Mouse (Mus musculus): ENCODE data around the gene Daam2.
"Not testable (repeated sequence)": the region's sequence is repeated elsewhere in the genome, so short reads cannot be mapped to it uniquely, and the experiment has no call there.

The Daam2 gene

DNA sequence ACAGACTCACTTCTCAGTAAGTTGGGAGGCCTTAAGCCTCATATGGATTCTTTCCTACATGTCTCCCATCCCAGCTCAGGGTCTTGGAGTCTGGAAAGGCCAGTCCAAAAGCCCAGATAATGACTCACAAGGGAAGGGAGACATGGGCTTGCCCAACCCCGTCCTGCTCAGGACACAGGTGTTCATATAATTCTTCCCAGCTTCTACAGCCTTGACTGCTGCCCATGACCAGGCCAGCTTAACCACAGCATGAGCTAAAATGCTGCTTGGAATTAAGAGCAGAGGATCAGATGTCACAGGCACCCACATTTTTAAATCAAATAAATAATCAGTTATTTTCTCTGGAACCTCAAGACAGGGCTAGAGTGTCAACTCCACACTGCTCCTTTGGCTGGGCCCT lies 89.0 kb downstream of the Daam2 start:
- no peak for DNase-seq

- DNase-seq = no peak
These were observed 90.1 kb downstream of the Daam2 start for GRCm38 (mm10) chr17:49474051-49474450.

GRCm38 (mm10) chr17:49472626-49473025 lies 91.5 kb downstream of the Daam2 start:
- DNase-seq = no peak

- peak; percentile 87 for DNase-seq
These were observed 95.9 kb downstream of the Daam2 start for GRCm38 (mm10) chr17:49468223-49468622.

- DNase-seq = no peak
These were observed 99.3 kb downstream of the Daam2 start for GRCm38 (mm10) chr17:49464884-49465283.

- no peak for DNase-seq
These were observed 105.8 kb downstream of the Daam2 start for GRCm38 (mm10) chr17:49458386-49458785.

DNA sequence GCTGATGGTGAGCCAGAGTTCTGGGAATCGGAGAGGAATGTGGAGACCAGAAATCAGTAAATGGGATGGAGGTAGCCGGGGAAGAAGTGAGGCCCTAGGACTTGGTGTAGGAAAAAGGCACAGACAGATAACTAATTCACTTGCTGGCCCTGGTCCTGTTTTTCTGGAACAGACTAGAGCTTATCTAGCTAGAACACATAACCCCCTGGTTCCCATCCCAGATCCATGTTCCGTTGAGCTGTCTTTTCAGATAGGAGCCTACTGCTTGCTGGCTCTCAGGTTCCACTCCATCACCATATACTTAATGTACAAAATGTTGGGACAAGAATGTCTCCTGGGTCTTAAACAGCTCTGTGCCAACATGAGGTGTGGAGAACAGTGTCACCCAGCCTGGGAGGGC lies 106.3 kb downstream of the Daam2 start:
- DNase-seq = no peak

GRCm38 (mm10) chr17:49456334-49456733 lies 107.8 kb downstream of the Daam2 start:
- no peak for DNase-seq

- DNase-seq = no peak
These were observed 113.2 kb downstream of the Daam2 start for GRCm38 (mm10) chr17:49450922-49451321.

GRCm38 (mm10) chr17:49449230-49449608 lies 114.9 kb downstream of the Daam2 start:
- DNase-seq = no peak

DNA sequence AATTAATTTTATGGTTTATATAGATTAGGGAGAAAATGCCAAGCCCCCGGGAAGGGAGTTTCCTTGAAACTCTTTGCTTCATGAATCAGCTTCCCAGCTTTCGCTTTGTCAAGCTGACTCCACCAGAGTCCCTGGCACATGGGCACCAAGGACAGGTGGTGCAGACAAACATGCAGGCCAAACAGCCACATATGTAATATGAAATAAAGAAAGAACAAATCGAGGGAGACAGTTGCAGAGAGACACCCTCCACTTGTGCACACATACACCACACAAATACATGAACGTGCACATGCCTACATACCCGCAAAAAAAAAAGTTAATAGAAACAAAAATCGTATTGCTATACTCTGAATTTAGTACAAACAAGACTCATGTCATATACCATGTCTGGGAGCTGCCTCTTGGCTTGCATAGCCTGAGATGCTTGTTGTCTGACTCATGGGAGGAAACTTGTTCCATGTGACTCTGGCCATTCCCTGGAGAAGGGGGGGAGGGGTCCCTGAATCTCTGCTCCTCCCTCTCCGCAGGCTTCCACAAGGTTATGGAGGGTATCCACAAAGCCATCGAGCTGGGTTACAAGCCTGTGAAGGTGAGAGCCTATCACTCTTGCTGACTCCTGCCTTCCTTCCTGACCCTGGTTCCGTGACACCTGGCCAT lies 115.4 kb downstream of the Daam2 start:
- no peak for DNase-seq

DNA sequence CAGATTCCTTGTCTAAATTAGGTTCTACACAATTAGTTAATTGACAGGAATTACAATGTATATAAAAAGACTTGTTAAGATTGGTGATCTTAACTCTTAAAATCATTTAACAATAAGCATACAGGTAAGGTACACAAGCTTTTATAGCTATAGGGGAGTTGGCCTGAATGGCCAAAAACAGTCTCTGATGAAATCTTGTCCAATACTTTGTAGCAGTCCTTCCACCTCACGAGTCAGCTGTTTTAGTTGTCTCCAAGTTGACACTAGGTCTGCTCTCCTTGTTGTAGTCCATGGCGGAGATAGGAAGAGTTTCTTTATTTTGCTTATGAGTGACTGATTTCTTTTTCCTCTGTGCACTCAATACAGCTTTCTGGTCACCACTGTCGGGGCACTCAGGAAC lies 121.3 kb downstream of the Daam2 start:
- not testable (repeated sequence) for DNase-seq

DNA sequence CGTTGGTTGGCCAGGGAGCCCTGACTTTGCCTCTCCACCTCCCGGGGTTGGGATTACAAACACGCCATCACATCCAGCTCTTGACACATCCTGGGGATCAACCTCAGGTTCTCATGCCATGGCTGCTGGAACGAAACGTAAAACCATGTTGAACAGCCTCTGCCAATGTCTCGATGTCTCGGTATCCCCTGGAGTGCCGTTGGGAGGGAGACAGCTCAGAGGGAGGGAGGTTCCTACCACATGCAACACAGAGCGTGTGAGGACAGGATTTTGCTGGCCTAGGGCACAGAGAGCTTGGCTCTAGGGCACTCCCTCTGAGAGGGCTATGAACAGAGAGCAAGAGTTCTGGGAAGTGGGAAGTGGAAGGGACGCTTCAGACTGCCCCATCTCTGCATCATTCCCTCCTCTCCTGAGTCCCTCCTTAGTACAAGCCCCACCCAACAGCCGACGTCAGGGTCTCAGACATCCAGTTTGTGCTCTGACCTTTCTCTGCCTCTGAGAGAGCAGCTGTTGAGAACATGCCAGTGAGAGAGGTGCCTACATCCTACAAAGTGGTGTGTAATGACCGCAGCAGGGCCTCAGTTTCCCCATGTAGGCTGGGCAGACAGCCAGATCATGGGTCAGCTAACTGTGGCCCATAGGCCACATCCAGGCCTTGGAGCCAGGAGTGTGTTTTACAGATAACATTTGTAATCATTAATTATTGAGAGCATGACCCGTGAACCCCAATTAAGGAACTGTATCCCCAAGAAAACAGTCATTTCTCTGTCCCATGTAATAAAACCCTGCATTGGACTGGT lies 123.6 kb downstream of the Daam2 start:
- no peak for DNase-seq

- DNase-seq = no peak
These were observed 124.4 kb downstream of the Daam2 start for GRCm38 (mm10) chr17:49439706-49440105.

- no peak for DNase-seq
These were observed 125.1 kb downstream of the Daam2 start for GRCm38 (mm10) chr17:49438822-49439574.

DNA sequence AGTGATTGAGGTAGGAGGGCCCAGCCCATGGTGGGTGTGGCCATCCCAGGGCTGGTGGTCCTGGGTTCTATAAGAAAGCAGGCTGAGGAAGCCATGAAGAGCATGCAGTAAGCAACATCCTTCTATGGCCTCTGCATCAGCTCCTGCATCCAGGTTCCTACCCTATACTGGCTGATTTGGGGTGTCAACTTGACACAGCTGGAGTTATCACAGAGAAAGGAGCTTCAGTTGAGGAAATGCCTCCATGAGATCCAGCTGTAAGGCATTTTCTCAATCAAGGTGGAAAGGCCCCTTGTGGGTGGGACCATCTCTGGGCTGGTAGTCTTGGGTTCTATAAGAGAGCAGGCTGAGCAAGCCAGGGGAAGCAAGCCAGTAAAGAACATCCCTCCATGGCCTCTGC lies 126.8 kb downstream of the Daam2 start:
- not testable (repeated sequence) for DNase-seq

GRCm38 (mm10) chr17:49436631-49437030 lies 127.5 kb downstream of the Daam2 start:
- DNase-seq = no peak

GRCm38 (mm10) chr17:49435081-49435480 lies 129.1 kb downstream of the Daam2 start:
- no peak for DNase-seq

DNA sequence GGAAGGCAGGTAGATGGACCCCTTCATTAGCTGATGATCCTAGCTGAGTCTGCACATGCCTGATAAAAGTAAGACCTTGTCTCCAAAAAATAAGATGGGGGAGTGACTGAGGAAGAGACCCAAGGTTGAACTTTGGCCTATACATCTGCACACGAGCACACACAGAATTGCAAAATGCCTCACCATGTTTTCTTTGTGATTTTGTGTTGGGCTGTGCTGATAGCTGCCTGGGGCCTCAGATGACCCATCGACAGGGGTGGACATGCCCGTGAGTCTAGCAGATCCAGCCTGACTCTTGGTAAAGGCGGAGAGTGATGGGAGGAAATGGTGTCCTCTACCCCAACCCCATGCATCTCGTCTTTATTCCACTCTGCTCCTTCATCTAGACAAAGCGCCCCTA lies 129.9 kb downstream of the Daam2 start:
- no peak for DNase-seq

GRCm38 (mm10) chr17:49433071-49433470 lies 131.1 kb downstream of the Daam2 start:
- DNase-seq = no peak

DNA sequence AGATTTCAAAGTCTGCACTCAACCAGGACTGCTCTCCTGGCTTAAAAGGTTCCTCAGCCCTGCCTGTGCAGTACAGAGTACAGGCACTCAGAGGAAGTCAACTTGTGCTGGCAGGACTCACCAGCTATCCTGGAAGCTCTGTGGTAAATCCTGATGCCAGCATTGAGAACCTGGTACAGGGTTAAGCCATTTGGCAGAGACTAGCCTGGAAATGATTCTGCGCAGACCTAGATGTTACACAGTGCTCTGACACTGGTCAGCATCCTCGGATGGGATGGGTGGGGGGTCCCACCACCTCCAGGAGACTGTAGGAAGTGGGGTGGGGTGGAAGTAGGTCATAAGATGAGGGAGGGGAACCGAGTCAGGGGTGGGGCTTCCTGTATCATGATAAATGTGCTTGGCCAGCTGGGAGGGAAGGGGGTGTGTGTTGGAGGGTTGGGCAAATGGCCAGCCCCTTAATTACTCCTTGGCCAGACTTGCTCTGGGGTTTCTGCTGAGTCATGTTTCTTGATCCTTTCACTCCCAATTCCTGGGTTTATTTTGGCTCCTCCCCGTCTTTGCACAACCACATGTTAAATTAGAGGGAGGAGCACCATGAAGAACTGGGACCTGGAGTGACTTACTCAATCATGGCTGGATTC lies 132.0 kb downstream of the Daam2 start:
- no peak for DNase-seq

- DNase-seq = no peak
These were observed 133.0 kb downstream of the Daam2 start for GRCm38 (mm10) chr17:49431176-49431575.

- no peak for DNase-seq
These were observed 134.0 kb downstream of the Daam2 start for GRCm38 (mm10) chr17:49430136-49430535.

Measured in cerebellum, adult 8-10 months (tissue).